Mouse (Mus musculus) mouse trophoblast stem cell (cell line): Measurements from ENCODE around the gene Abcf2.

Experiments used
- in situ Hi-C, 2 experiments: fragments of 300-500 bp; cut with MseI, MboI; formaldehyde crosslinking; loops; 2 replicates in 1 of 2; 3 replicates in 1 of 2; pipeline ENCODE4 v1.15.1; 2025

Gene Abcf2

DNA sequence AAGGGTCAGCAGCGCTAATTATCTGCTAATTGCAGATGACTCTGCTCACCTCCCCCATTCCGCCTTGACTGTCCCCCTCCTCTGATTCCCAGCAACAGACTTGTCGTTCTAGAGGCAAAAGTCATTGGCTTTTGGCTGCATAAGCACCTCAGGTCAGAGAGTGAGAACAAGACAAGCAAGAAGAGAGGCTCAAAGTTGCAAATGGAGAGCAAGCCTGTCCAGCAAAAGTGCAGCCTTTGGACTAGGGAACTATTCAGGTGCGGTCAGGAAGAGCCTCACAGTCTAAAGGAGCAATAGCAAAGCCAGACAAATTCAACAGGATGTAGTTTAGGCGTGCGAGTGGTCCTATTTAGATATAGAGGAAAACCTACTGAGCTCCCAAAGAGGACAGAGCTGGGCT is 49.5 kb downstream of the Abcf2 start:
- in situ Hi-C loops = no loop called here

DNA sequence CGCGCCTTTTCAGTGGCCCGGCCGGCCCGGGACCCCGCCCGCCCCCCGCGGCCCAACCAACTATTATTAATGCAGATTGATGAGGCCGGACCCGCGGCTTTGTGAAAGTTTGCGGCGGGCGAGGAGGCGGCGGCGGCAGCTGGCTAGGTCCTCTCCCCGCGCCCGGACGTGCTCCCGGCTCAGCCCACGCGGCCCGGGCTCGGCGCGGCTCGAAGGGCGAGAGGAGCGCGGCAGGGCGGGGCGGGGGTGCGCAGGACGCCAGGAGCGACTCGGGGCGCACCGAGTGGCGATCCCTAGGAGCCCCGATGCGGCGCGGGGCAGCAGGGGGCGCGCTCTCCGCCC is 50.4 kb downstream of the Abcf2 start, which contains the start of gene Gbx1:
Gene Gbx1 (minus strand): TSS at position 314 of the 342 bp plus-strand sequence.
- in situ Hi-C loops = no loop called here

DNA sequence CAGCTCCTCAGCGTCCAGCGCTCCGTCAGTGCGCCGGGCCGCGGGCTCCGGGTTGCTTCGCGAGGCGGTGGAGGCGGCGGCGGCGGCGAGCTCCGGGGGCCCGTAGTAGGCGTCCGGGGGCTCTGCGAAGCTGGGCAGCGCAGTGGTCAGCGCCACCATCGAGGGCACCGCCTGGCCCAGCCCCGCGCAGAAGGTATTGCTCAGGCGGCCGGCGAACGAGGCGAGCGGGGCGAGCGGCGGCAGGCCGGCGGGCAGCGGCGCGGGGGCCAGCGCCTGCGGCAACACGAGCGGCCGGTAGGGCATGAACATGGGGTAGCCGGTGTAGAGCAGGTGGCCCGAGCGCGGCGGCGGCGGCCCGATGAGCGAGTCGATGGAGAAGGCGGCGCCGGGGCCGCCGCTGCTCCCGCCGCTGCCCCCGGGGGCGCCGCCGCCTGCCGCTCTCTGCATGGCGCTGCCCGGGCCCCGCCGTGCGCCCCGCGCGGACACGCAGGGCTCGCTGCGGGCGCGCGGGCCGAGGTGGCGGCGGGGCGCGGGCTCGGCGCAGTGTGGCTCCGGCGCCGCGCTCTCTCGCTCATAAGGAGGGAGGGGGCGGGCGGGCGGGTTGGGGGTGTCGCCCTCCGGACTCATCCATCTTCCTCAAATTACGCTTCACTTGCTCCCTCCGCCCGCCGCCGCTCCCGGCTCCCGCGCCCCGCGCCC is 50.9 kb downstream of the Abcf2 start:
- in situ Hi-C loops = no loop called here

DNA sequence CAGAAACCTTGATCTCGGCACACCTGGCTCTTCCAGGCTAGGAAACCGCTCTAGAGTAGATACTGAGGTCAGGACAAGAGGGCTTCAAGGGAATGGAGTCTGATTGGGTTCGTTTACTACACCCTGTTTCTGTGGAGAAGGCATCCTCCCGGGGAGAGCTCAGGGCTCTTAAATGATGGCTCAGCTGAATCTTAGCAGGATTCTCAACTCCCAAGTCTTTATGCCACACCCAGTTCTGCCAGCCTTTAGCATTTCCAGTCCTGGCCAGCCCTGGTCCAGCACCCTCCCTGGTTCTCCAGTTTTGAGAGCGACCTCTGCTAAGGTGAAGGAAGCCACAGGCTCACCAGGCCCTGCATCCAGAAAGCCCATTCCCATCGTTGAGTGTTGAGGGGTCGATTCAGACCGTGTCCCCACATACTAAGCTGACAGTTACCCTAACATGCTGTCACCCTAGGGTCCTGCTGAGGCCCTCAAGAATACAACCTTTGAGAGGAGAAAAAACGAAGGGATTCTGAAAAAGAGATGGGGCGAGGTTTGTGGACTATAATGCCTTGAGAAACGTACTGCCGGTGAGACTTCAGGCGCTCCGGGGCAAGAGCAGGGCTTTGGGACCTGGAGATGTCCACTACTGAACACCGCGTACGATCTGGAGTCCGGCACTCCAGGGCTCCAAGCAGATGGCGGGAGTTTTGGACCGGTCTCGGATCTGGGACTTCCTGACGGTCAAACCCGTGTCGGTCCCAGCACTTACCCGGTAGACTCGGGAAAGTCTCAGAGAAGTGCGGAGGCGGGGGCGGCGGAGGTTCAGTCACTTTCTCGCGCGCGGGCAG is 51.7 kb downstream of the Abcf2 start:
- in situ Hi-C loops = no loop called here

DNA sequence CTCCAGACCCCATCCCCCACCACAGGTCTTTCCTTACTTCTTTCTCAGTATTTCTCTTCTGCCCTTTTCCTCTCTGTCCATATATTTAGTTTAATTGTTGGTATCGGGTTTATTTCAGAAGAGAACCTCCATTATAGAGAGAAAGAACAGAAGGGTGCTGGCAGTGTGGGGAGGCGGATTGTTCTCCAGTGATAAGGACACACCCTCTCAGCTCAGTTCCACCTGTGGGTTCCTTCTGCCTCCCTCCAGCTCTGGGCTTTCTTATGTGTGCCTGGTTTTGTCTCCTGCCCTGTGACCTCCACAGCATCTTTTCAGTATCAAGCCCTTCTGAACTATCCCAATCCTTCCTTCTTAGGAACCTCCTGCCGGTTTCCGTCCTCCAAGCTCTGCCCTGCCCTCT is 52.7 kb downstream of the Abcf2 start:
- in situ Hi-C loops = no loop called here

DNA sequence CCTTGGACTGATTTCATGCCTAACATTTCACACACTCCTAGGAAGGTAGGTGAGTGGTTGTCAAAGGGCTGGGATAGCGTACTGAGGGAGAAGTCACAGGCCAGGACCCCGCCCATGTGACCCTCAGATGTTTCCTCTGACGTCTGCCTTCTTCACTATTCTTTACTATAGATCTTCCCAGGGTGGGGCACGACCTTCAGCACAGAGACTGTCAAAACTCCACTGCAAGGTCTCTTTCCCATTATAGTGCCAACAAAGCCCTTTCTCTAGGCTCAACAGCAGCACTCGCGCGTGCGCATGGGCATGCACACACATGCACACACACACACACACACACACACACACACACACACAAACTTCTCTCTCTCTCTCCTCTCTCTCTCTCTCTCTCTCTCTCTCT is 53.5 kb downstream of the Abcf2 start:
- in situ Hi-C loops = no loop called here

DNA sequence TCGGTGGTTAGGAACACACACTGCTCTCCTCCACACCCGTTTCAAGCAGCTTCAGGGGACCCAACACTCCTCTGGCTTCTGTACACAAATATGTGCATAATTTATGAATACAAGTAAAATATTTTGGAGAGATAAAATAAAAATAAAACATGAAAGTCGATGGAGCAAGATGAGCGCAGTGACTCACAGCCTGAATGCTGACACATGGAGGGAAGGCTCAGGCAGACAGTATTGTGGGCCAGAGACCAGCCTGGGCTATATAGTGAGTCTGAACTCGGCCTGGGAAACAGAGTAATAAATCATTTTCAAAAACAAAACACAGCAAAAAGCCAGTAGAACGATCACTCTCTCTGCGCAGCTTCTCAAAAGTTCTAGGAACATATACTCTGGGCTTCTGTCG is 55.9 kb downstream of the Abcf2 start:
- in situ Hi-C loops = no loop called here
